ENCODE assay signal across 7 mouse cellular contexts in the genomic region with DNA sequence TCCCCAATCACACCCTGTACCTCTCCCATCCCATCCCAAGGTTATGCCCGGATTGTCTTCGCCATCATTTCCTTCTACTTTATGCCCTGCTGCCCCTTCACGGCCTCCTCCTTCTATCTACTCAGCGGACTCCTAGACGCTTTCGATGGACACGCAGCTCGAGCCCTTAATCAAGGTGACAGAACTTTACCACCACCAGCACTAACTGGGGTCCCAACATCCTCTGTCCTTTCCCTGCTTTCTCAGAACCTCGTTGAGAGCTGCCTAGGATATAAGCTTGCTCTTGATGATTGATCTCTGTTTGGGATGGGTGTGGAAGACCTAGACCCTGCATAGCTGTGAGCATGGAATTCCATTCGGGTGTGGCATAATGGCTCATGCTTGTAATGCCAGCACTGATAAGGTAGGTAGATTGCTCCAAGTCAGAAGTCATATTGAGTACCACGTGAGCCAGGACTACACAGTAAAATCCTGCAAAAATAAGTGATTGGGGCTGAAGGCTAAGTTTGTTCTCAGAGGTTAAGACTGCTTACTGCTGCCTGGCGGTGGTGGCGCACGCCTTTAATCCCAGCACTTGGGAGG. TPM values are rescaled to one million over a fixed set of nuclear protein-coding genes. Genes with fewer than 3 reads are reported as not detected.
DNase-seq lines count a peak whose midpoint lies in the region; ATAC-seq and TF ChIP-seq lines count a peak whose summit lies in the region.

No protein-coding gene starts in this region.

- H3K27ac ChIP-seq in testis, adult 2 months (ENCODE audit: control insufficient read depth, insufficient read depth, low read depth, low read length), result no peak overlapping the region
- H3K27ac ChIP-seq in embryonic facial prominence, embryonic 15.5 days (replicated peaks), result peak overlapping the region; percentile 98; the same call in 1 of the 2 replicates

- peak overlapping the region; percentile 78 for H3K4me2 ChIP-seq in embryonic facial prominence, embryonic 15.5 days (replicated peaks)
- peak overlapping the region; percentile 77 for H3K4me2 ChIP-seq in myocyte (ENCODE audit: low read depth)

- H3K79me2 ChIP-seq in myocyte (ENCODE audit: control insufficient read depth, insufficient read depth), result peaks cover 13% of the 10 kb centered on the region

- DNase-seq in testis, postnatal 14 days (ENCODE audit: low spot score), result no peak
- DNase-seq in kidney, postnatal 10 days, result peak; percentile 22
- DNase-seq in left cerebral cortex, adult 9 months (ENCODE audit: low spot score in 2 of 2), result no peak

- no peak for ATAC-seq in embryonic facial prominence, embryonic 15.5 days (ENCODE audit: insufficient number of reproducible peaks, low FRiP score, low TSS enrichment, low read depth)
- no peak for ATAC-seq in granulocyte monocyte progenitor cell, adult 5-6 weeks (replicated peaks; ENCODE audit: poor library complexity, severe bottlenecking)

- H3K4me1 ChIP-seq in testis, adult 2 months (ENCODE audit: control insufficient read depth, insufficient read depth, low read length), result peaks cover 11% of the 10 kb centered on the region
- peaks cover 19% of the 10 kb centered on the region for H3K4me1 ChIP-seq in embryonic facial prominence, embryonic 15.5 days

- peak overlapping the region; percentile 83 for H3ac ChIP-seq in myocyte (ENCODE audit: control insufficient read depth, insufficient read length)

- 24% methylated on average over 14 of the region's 14 CpGs for WGBS in embryonic facial prominence, embryonic 15.5 days

- H3K9ac ChIP-seq in embryonic facial prominence, embryonic 15.5 days, result peak overlapping the region; percentile 99

- no peak for TF ChIP-seq CTCF in testis, adult 2 months (IDR thresholded peaks at IDR 0.05; ENCODE audit: control insufficient read depth, insufficient read depth, insufficient replicate concordance, low read depth, low read length)

- H3K36me3 ChIP-seq in testis, adult 2 months (ENCODE audit: control insufficient read depth, insufficient read depth, low read length), result no peaks in the 10 kb centered on the region
- H3K36me3 ChIP-seq in embryonic facial prominence, embryonic 15.5 days, result peaks cover 33% of the 10 kb centered on the region
- peaks cover 14% of the 10 kb centered on the region for H3K36me3 ChIP-seq in myocyte (ENCODE audit: control insufficient read depth, insufficient read depth)

- H3K4me3 ChIP-seq in testis, adult 2 months (ENCODE audit: control insufficient read depth, low read depth, low read length), result peak overlapping the region; percentile 91
- H3K4me3 ChIP-seq in embryonic facial prominence, embryonic 15.5 days (replicated peaks), result peak overlapping the region; percentile 99
- peak overlapping the region; percentile 95 for H3K4me3 ChIP-seq in myocyte

- H3K9me3 ChIP-seq in embryonic facial prominence, embryonic 15.5 days (replicated peaks), result no peaks in the 10 kb centered on the region

- no peaks in the 10 kb centered on the region for H3K27me3 ChIP-seq in testis, adult 2 months (ENCODE audit: control insufficient read depth, insufficient read depth, low read length)
- no peaks in the 10 kb centered on the region for H3K27me3 ChIP-seq in embryonic facial prominence, embryonic 15.5 days
- no peaks in the 10 kb centered on the region for H3K27me3 ChIP-seq in myocyte (ENCODE audit: control insufficient read depth, insufficient read depth, insufficient read length)

- no peak for TF ChIP-seq POLR2A in testis, adult 2 months (IDR thresholded peaks at IDR 0.05; ENCODE audit: control insufficient read depth, low read depth, low read length)
- TF ChIP-seq POLR2A in myocyte (IDR thresholded peaks at IDR 0.05; ENCODE audit: insufficient read length, low read depth), result no peak

TF ChIP-seq in myocyte, 11 proteins besides CTCF, POLR2A, EP300 and RAD21:
- TF ChIP-seq E2F4 (IDR thresholded peaks at IDR 0.05; ENCODE audit: insufficient read depth) (no peak), SRF (IDR thresholded peaks at IDR 0.05; ENCODE audit: control insufficient read depth, insufficient read length, low read depth) (no peak)
TF ChIP-seq in myocyte: peak in this region for 0.

RNA-seq across cellular contexts. Expression of gene Cdiptos, which starts 1.1 kb away (rescaled TPM):
- polyA plus RNA-seq in testis, adult 2 months (2012; rRNA removed), result 804 and 822 TPM in 2 replicates
- polyA plus RNA-seq in embryonic facial prominence, embryonic 15.5 days (2015; fragmentation: Nextera tagmentation; extraction: Ambion mirVana), result 3.2 TPM in 2 replicates
- polyA plus RNA-seq in myocyte (2012; fragmentation: generic; extraction: Trizol), result 0.18 TPM
- 1.1 and 2.7 TPM in 2 replicates for total RNA-seq in granulocyte monocyte progenitor cell, adult 5-6 weeks (2014; fragmentation: Nextera tagmentation)
- 0.26 and 1.1 TPM in 2 replicates for total RNA-seq in granulocyte monocyte progenitor cell, adult 5-6 weeks (2017)

RNA-seq across cellular contexts. Expression of gene Cdipt, which starts 1.3 kb away (rescaled TPM):
- 83.3 and 84.9 TPM in 2 replicates for polyA plus RNA-seq in testis, adult 2 months (2012; rRNA removed)
- 106 TPM in 2 replicates for polyA plus RNA-seq in embryonic facial prominence, embryonic 15.5 days (2015; fragmentation: Nextera tagmentation; extraction: Ambion mirVana)
- 173 TPM for polyA plus RNA-seq in myocyte (2012; fragmentation: generic; extraction: Trizol)
- 72.3 and 78.9 TPM in 2 replicates for total RNA-seq in granulocyte monocyte progenitor cell, adult 5-6 weeks (2014; fragmentation: Nextera tagmentation)
- total RNA-seq in granulocyte monocyte progenitor cell, adult 5-6 weeks (2017), result 38.2 and 63.1 TPM in 2 replicates

RNA-seq across cellular contexts. Expression of gene Sez6l2, which starts 26.6 kb away (rescaled TPM):
- 9.9 and 10.7 TPM in 2 replicates for polyA plus RNA-seq in testis, adult 2 months (2012; rRNA removed)
- 0.63 and 0.88 TPM in 2 replicates for polyA plus RNA-seq in embryonic facial prominence, embryonic 15.5 days (2015; fragmentation: Nextera tagmentation; extraction: Ambion mirVana)
- polyA plus RNA-seq in myocyte (2012; fragmentation: generic; extraction: Trizol), result 0.10 TPM
- 3.4 and 6.4 TPM in 2 replicates for total RNA-seq in granulocyte monocyte progenitor cell, adult 5-6 weeks (2014; fragmentation: Nextera tagmentation)
- total RNA-seq in granulocyte monocyte progenitor cell, adult 5-6 weeks (2017), result 0.46 and 1.4 TPM in 2 replicates

RNA-seq across cellular contexts. Expression of gene Asphd1, which starts 27.6 kb away (rescaled TPM):
- polyA plus RNA-seq in testis, adult 2 months (2012; rRNA removed), result 1.4 TPM in 2 replicates
- 0.15 and 0.37 TPM in 2 replicates for polyA plus RNA-seq in embryonic facial prominence, embryonic 15.5 days (2015; fragmentation: Nextera tagmentation; extraction: Ambion mirVana)
- polyA plus RNA-seq in myocyte (2012; fragmentation: generic; extraction: Trizol), result 0.11 TPM
- not detected in 2 replicates for total RNA-seq in granulocyte monocyte progenitor cell, adult 5-6 weeks (2014; fragmentation: Nextera tagmentation)
- total RNA-seq in granulocyte monocyte progenitor cell, adult 5-6 weeks (2017), result not detected in 2 replicates

RNA-seq across cellular contexts. Expression of gene Mvp, which starts 37.5 kb away (rescaled TPM):
- polyA plus RNA-seq in testis, adult 2 months (2012; rRNA removed), result 3.0 and 4.0 TPM in 2 replicates
- polyA plus RNA-seq in embryonic facial prominence, embryonic 15.5 days (2015; fragmentation: Nextera tagmentation; extraction: Ambion mirVana), result 12.0 and 12.5 TPM in 2 replicates
- 111 TPM for polyA plus RNA-seq in myocyte (2012; fragmentation: generic; extraction: Trizol)
- 9.8 and 13.1 TPM in 2 replicates for total RNA-seq in granulocyte monocyte progenitor cell, adult 5-6 weeks (2014; fragmentation: Nextera tagmentation)
- total RNA-seq in granulocyte monocyte progenitor cell, adult 5-6 weeks (2017), result 17.7 and 22.1 TPM in 2 replicates

Comparison
In these comparisons a context has a peak if more than half of its experiments do, and no peak if none do; other contexts are left out.
1. RNA of gene Cdiptos, which starts 1.1 kb away (polyA plus RNA-seq): 804 to 822 TPM in testis, adult 2 months; 3.2 TPM in embryonic facial prominence, embryonic 15.5 days and 0.18 TPM in myocyte (single experiment); every median in the first group is over 100 times any median in the second.
2. Peak in every context shown above with its lines, with median percentiles within 50 percentile points of each other: H3K4me3 ChIP-seq.